Mouse (Mus musculus) layer of hippocampus, postnatal 14 days (tissue): ENCODE data around the gene Vmn2r91. TPM values are rescaled to one million over a fixed set of nuclear protein-coding genes. Genes with fewer than 3 reads are reported as not detected.
"Not testable (repeated sequence)": the region's sequence is repeated elsewhere in the genome, so short reads cannot be mapped to it uniquely, and the experiment has no call there.

Source experiments
- DNase-seq, 2 experiments: peaks; one replicate each; pipeline ENCODE4 v3.0.0; 2021 to 2022; ENCODE audit warnings: low spot score in 2 of 2, mixed read lengths in 1 of 2
- long read RNA-seq, 2 experiments: library from polyadenylated mRNA; stranded (forward); transcript quantifications; one replicate each; pipeline ENCODE4 v2.0.0; 2021
- total RNA-seq, 2 experiments: library from RNA; stranded (reverse); gene quantifications; 2 replicates each; pipeline ENCODE4 v1.2.3; 2021

The Vmn2r91 gene
- not detected for total RNA-seq
- long read RNA-seq, experiment 1: 0 reads
- long read RNA-seq, experiment 2: 0 reads

DNA sequence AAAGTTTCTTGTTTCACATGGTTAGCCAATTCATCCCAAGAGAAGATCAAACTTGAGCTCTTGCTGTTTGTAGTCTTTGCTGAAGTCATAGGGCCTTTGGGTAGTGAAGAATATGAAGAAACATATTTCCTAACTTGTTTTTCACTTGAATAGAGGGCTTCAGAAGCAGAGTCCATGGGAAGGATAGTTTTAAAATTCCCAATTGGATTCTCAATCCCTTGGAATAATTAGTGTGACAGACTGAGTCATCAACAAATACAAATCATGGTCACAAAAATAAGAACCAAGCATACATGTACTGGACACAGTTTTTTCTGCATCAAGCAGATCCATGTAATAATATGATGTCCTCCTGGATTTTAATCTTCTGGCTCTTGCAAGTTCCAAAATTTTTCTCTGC is at the start of gene Vmn2r91:
Vmn2r91 (plus strand) TSS at position 301 of the 400 bp plus-strand sequence.
- DNase-seq: not testable (repeated sequence)

DNA sequence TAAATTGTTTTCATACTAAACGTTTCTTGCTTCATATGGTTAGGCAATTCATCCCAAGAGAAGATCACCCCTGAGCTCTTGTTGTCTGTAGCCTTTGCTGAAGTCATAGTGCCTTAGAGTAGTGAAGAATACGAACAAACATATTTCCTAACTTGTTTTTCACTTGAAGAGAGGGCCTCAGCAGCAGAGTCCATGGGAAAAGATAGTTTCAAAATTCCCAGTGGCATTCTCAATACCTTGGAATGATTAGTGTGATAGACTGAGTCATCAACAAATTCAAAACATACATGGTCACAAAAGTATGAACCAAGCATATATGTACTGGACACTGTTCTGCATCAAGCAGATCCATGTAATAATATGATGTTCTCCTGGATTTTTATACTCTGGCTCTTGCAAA is 35.7 kb upstream of the Vmn2r91 start, which contains the start of gene Vmn2r124:
Vmn2r124 (plus strand) TSS at position 301 of the 400 bp plus-strand sequence.
- DNase-seq: no peak

DNA sequence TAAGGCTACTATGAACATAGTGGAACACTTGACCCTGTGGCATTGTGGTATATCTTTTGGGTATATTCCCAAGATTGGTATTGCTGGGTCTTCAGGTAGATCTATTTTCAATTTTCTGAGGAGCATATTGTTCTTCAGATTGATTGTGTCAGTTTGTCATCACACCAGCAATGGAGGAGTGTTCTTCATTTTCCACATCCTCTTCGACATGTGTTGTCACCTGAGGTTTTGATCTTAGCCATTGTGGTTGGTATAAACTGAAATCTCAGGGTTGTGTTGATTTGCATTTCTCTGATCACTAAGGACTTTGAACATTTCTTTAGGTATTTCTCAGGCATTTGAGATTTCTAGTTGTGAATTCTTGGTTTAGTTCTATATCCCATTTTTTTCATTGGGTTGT is 10.8 kb downstream of the Vmn2r91 start:
- not testable (repeated sequence) for DNase-seq

DNA sequence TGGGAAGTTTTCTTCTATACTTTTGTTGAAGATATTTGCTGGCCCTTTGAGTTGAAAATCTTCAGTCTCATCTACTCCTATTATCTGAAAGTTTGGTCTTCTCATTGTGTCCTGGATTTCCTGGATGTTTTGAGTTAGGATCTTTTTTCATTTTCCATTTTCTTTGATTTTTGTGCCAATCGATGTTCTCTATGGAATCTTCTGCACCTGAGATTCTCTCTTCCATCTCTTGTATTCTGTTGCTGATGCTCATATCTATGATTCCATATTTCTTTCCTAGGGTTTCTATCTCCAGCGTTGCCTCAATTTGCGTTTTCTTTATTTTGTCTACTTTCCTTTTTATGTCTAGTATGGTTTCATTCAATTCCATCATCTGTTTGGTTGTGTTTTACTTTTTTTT is 17.4 kb downstream of the Vmn2r91 start:
- DNase-seq: not testable (repeated sequence)

DNA sequence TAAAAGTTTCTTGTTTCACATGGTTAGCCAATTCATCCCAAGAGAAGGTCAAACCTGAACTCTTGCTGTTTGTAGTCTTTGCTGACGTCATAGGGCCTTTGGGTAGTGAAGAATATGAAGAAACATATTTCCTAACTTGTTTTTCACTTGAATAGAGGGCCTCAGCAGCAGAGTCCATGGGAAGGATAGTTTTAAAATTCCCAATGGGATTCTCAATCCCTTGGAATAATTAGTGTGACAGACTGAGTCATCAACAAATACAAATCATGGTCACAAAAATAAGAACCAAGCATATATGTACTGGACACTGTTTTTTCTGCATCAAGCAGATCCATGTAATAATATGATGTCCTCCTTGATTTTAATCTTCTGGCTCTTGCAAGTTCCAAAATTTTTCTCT is 66.8 kb downstream of the Vmn2r91 start, which contains the start of gene Vmn2r92:
Vmn2r92 (plus strand) TSS at position 301 of the 400 bp plus-strand sequence.
- DNase-seq: not testable (repeated sequence)

DNA sequence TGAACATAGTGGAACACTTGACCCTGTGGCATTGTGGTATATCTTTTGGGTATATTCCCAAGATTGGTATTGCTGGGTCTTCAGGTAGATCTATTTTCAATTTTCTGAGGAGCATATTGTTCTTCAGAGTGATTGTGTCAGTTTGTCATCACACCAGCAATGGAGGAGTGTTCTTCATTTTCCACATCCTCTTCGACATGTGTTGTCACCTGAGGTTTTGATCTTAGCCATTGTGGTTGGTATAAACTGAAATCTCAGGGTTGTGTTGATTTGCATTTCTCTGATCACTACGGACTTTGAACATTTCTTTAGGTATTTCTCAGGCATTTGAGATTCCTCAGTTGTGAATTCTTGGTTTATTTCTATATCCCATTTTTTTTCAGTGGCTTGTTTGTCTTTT is 76.4 kb downstream of the Vmn2r91 start:
- DNase-seq: not testable (repeated sequence)

Other genes with a start within 250 kb of the Vmn2r91 start
- under 1 TPM; 0.25 to 0.45 TPM for gene Has1, start 229.8 kb upstream of the Vmn2r91 start, total RNA-seq
- not detected for gene Fpr1, start 201.1 kb upstream of the Vmn2r91 start, total RNA-seq
- gene Fpr2, start 197.2 kb upstream of the Vmn2r91 start, total RNA-seq: not detected
- gene Fpr3, start 197.2 kb upstream of the Vmn2r91 start, total RNA-seq: not detected
- gene Fpr-rs4, start 63.3 kb upstream of the Vmn2r91 start, total RNA-seq: not detected
- gene Vmn2r124, start 35.6 kb upstream of the Vmn2r91 start, total RNA-seq: under 1 TPM; 0.05 to 0.09 TPM
- not detected for gene Vmn2r92, start 66.9 kb downstream of the Vmn2r91 start, total RNA-seq
- gene Vmn2r94, start 192.7 kb downstream of the Vmn2r91 start, total RNA-seq: not detected
- gene Vmn2r93, start 213.1 kb downstream of the Vmn2r91 start, total RNA-seq: not detected